Mouse (Mus musculus) left cerebral cortex, postnatal 10 days (tissue): ENCODE measurements around the gene Chmp5. TPM values are rescaled to one million over a fixed set of nuclear protein-coding genes. Genes with fewer than 3 reads are reported as not detected.
A peak's percentile ranks its signal among the peaks of the same experiment; 100 is the strongest.

Experiments
- DNase-seq, 2 experiments: peaks; one replicate each; pipeline ENCODE4 v3.0.0; 2021 to 2022; ENCODE audit warnings: low spot score in 2 of 2, mixed read lengths in 1 of 2; ENCODE audit errors: extremely low spot score in 1 of 2
- intact Hi-C: fragments of 180-260 bp; cut with DNase I; formaldehyde crosslinking; loops from one replicate; pipeline ENCODE4 v1.15.1; 2025
- total RNA-seq, 2 experiments: library from RNA; stranded (reverse); gene quantifications; 2 replicates each; pipeline ENCODE4 v1.2.3; 2021

The Chmp5 gene
- total RNA-seq, 2 experiments from 2014 or later = 66.9 to 71.9 TPM

GRCm38 (mm10) chr4:40938793-40939192 is 9.4 kb upstream of the Chmp5 start:
- intact Hi-C loops = no loop called here
- DNase-seq = no peak

GRCm38 (mm10) chr4:40943651-40944050 is 4.6 kb upstream of the Chmp5 start:
- no peak for DNase-seq
- intact Hi-C loops = no loop called here

- DNase-seq = no peak
- intact Hi-C loops = no loop called here
Observed at GRCm38 (mm10) chr4:40946516-40947121, 1.6 kb upstream of the Chmp5 start.

GRCm38 (mm10) chr4:40947565-40948159 is 545 bp upstream of the Chmp5 start:
- peak in 1 of 2 experiments; percentile 22 for DNase-seq
- intact Hi-C loops = no loop called here

GRCm38 (mm10) chr4:40953521-40953920 is 5.3 kb downstream of the Chmp5 start:
- no peak for DNase-seq
- intact Hi-C loops = no loop called here

GRCm38 (mm10) chr4:40955942-40956341 is 7.7 kb downstream of the Chmp5 start:
- intact Hi-C loops = loop anchor here (5.0 kb wide), 1 partner anchor 46 kb away; no protein-coding TSS in a partner anchor
- DNase-seq = no peak

GRCm38 (mm10) chr4:40963536-40963935 is 15.3 kb downstream of the Chmp5 start:
- DNase-seq = no peak
- intact Hi-C loops = no loop called here

GRCm38 (mm10) chr4:40969161-40969560 is 21.0 kb downstream of the Chmp5 start:
- intact Hi-C loops = no loop called here
- no peak for DNase-seq

- no peak for DNase-seq
- intact Hi-C loops = no loop called here
Observed at GRCm38 (mm10) chr4:40969781-40970591, 21.8 kb downstream of the Chmp5 start.

GRCm38 (mm10) chr4:40970592-40970841 is 22.3 kb downstream of the Chmp5 start:
- DNase-seq = no peak
- intact Hi-C loops = no loop called here

- intact Hi-C loops = no loop called here
- peak; percentile 95 to 98 for DNase-seq
Observed at GRCm38 (mm10) chr4:40970842-40971701, 22.9 kb downstream of the Chmp5 start, which contains the start of gene Nfx1. Nfx1 (plus strand) TSS chr4:40970906.

GRCm38 (mm10) chr4:40971744-40972143 is 23.5 kb downstream of the Chmp5 start:
- intact Hi-C loops = no loop called here
- DNase-seq = peak in 1 of 2 experiments; percentile 62

- no peak for DNase-seq
- intact Hi-C loops = no loop called here
Observed at GRCm38 (mm10) chr4:40974011-40974410, 25.8 kb downstream of the Chmp5 start.

GRCm38 (mm10) chr4:40975678-40976077 is 27.5 kb downstream of the Chmp5 start:
- no peak for DNase-seq
- intact Hi-C loops = no loop called here

- intact Hi-C loops = no loop called here
- no peak for DNase-seq
Observed at GRCm38 (mm10) chr4:40976651-40977050, 28.4 kb downstream of the Chmp5 start.

GRCm38 (mm10) chr4:40979430-40979829 is 31.2 kb downstream of the Chmp5 start:
- DNase-seq = no peak
- intact Hi-C loops = no loop called here

GRCm38 (mm10) chr4:40982486-40982885 is 34.3 kb downstream of the Chmp5 start:
- intact Hi-C loops = no loop called here

GRCm38 (mm10) chr4:40983686-40984085 is 35.5 kb downstream of the Chmp5 start:
- DNase-seq = no peak
- intact Hi-C loops = no loop called here

More at GRCm38 (mm10) chr4:40982486-40982885, 34.3 kb downstream of the Chmp5 start:
- no peak for DNase-seq

- DNase-seq = no peak
- intact Hi-C loops = no loop called here
Observed at GRCm38 (mm10) chr4:40989633-40990032, 41.4 kb downstream of the Chmp5 start.
